Mouse (Mus musculus) left cerebral cortex, postnatal 36 days (tissue): ENCODE measurements around the gene Itih1. TPM values are rescaled to one million over a fixed set of nuclear protein-coding genes. Genes with fewer than 3 reads are reported as not detected.
A peak's percentile ranks its signal among the peaks of the same experiment; 100 is the strongest.

ENCODE experiments used
- DNase-seq, 2 experiments: peaks; one replicate each; pipeline ENCODE4 v3.0.0; 2021 to 2022; ENCODE audit warnings: low spot score in 2 of 2, mixed read lengths in 1 of 2
- intact Hi-C: fragments of 180-260 bp; cut with DNase I; formaldehyde crosslinking; loops from one replicate; pipeline ENCODE4 v1.15.1; 2025
- total RNA-seq, 2 experiments: library from RNA; stranded (reverse); gene quantifications; 2 replicates each; pipeline ENCODE4 v1.2.3; 2021

Itih1 gene
- total RNA-seq: not detected

- intact Hi-C loops: loop anchor here (2.0 kb wide), 1 partner anchor 62 kb away; no protein-coding TSS in a partner anchor
- DNase-seq: no peak
These were observed at the start of gene Itih1 for GRCm38 (mm10) chr14:30943038-30943437. Gene Itih1 (minus strand): TSS chr14:30943289.

DNA sequence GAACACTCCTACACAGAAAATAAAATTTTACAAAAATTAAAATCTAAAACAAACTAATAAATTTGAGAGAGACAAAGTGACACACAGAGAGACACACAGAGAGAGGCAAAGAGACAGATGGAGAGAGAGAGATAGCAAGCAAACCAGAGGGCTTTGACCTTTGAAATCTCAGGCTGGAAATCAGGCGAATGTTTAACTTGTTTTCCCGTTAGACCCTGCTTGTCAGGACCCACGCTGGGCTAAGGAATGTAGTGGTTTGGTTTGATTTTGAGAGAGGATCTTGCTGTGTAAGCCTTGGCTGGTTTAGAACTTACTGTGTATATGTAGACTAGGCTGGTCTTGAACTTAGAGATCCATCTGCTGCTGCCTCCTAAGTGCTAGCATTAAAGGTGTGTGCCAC is 33.1 kb upstream of the Itih1 start:
- intact Hi-C loops: no loop called here
- no peak for DNase-seq

DNA sequence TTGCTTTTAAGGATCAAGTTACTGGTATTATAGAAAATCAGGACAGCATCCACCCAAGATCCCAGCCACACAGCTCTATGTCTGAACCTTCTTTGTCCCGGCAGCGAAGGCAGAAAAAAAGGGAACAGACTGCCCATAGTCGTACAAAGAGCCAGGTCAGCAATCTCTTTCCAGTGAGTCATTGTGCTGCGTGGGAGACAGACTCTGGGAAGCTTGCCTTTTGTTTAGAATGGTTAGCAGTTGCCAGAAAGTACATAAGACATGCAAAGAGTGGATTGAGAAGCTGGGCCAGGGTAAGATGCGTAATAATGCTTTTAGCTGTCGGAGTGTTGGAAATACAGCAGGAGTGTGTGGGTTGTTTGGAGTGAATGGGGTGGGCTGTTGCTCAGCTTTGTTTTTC is 31.1 kb upstream of the Itih1 start:
- DNase-seq: peak; percentile 65 to 67
- intact Hi-C loops: no loop called here

GRCm38 (mm10) chr14:30960366-30960765 is 17.3 kb upstream of the Itih1 start:
- DNase-seq: no peak
- intact Hi-C loops: no loop called here

- no peak for DNase-seq
- intact Hi-C loops: no loop called here
These were observed 15.9 kb upstream of the Itih1 start for GRCm38 (mm10) chr14:30959031-30959430.

GRCm38 (mm10) chr14:30958517-30958916 is 15.4 kb upstream of the Itih1 start:
- intact Hi-C loops: no loop called here
- DNase-seq: no peak

- intact Hi-C loops: loop anchor here (2.0 kb wide), 2 partner anchors 50 to 84 kb away; partner anchors contain the start of genes Glt8d1 and Spcs1
- DNase-seq: peak; percentile 97 to 98
These were observed 8.2 kb upstream of the Itih1 start, which contains the start of gene Nek4 for GRCm38 (mm10) chr14:30951154-30951825. Gene Nek4 (plus strand): TSS chr14:30951377.

- intact Hi-C loops: loop anchor here (2.0 kb wide), 2 partner anchors 51 to 83 kb away; partner anchors contain the start of genes Glt8d1 and Spcs1
- DNase-seq: no peak
These were observed 6.9 kb upstream of the Itih1 start for GRCm38 (mm10) chr14:30949986-30950385.

DNA sequence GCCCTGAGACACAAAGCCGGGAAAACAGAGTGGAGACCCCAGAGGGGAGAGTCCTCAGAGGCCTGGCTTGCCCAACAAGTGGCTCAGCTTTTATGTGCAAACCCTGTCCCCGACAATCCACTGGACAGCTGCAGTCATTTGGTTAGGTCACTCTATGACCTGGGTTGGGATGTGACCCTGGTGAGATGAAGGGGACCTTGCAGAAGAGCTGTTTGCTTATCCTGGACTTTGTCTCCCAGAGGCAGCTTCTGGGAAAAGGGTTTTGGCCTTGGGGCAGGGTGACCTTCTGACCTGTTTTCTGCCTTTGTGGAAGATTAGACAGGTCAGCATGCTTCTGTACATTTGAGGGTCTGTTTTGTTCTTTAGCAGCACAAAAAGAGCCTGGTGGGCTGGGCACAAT is 1.7 kb upstream of the Itih1 start:
- intact Hi-C loops: no loop called here
- no peak for DNase-seq

- intact Hi-C loops: loop anchor here (2.0 kb wide), 1 partner anchor 63 kb away; no protein-coding TSS in a partner anchor
These were observed 978 bp upstream of the Itih1 start for GRCm38 (mm10) chr14:30943860-30944674.

DNA sequence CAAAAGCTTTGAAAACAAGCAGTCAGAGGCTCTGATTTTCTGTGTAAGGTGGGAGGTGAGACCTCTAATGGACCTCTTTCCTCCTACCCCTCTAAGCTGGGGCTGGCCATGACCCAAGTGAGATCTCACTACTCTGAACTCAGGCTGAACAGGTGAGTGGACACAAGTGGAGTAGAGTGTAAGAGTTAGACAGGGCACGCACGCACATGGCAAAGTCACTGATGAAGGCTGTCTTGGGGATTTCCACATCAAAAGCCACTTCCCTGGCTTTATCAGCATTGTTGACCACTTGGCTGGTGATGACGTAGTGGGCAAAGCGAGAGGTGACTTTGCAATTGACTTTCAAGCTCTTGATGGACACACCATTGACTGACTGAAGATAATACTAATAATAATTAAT is 835 bp downstream of the Itih1 start:
- no peak for DNase-seq
- intact Hi-C loops: loop anchor here (2.0 kb wide), 1 partner anchor 61 kb away; no protein-coding TSS in a partner anchor

More at GRCm38 (mm10) chr14:30943860-30944674, 978 bp upstream of the Itih1 start:
- peak; percentile 29 to 43 for DNase-seq

DNA sequence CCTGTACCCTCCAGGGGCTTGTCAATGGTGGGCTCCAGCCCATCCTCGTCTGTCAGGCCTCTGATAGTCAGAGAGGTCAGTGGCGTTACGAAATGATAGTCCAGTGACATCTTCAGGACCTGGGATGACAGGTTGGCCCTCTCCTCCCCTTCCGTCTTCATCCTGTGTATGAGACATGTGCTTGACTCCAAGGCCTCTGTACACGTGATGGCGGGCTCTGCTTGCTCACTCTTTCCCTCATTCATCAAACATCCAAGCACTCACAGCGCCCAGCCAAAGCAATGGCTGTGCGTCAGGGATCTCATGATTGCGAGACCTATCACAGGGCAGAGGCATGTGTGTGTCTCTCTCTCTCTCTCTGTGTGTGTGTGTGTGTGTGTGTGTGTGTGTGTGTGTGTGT is 9.7 kb downstream of the Itih1 start:
- DNase-seq: no peak
- intact Hi-C loops: no loop called here

- intact Hi-C loops: no loop called here
These were observed 12.7 kb downstream of the Itih1 start for GRCm38 (mm10) chr14:30930386-30930785.

DNA sequence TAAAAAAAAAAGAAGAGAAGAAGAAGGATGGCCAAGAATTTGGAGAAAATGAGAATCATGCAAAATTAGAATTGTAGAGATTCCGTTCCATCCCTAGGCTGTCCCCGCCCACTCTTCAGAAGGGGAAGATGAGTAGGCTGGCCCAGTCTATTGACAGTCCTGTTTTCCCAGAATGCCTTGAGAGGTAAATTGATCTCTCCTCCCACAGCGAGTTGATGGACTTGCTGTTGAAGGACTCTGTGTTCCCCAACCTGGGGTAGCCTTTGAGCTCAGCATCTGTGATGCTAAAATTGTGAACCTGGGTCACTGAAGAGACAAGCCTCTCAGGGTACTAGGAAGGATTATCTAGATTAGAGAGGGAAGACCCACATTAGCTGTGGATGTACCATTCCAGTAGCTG is 17.6 kb downstream of the Itih1 start:
- no peak for DNase-seq
- intact Hi-C loops: no loop called here

More at GRCm38 (mm10) chr14:30930386-30930785, 12.7 kb downstream of the Itih1 start:
- DNase-seq: no peak

GRCm38 (mm10) chr14:30923375-30924105 is 19.5 kb downstream of the Itih1 start, which contains the start of gene Itih3:
Gene Itih3 (minus strand): TSS chr14:30923760.
- DNase-seq: peak; percentile 16 to 18
- intact Hi-C loops: no loop called here

DNA sequence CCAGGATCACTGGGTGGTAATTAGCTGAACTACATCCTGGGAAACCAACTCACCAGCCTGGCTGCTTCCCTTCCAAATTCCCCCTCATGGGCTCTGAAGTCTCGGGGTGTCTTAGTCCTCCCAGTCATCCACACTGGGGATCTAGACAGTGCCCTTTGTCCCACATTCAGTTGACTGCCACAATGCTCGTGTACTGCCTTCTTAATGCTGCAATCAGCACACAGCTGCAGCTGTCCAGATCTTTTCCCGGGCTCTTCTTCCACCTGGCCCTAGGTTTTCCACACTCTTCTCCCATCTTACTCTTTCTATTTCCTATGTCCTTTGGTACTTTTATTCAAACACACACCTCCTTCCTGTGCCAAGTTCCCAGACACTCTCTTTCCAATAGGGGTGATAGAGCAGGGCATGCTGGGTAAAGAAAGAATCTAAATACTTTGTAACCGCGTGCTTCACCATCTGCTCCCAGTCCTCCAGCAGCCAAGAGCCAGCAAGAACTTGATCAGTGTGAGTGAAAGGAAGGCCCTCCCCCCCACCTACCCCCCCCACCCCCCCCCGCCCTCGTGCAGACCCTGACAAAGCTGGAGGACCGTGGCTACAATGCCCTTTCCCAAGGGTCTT is 20.9 kb downstream of the Itih1 start:
- intact Hi-C loops: no loop called here
- no peak for DNase-seq

DNA sequence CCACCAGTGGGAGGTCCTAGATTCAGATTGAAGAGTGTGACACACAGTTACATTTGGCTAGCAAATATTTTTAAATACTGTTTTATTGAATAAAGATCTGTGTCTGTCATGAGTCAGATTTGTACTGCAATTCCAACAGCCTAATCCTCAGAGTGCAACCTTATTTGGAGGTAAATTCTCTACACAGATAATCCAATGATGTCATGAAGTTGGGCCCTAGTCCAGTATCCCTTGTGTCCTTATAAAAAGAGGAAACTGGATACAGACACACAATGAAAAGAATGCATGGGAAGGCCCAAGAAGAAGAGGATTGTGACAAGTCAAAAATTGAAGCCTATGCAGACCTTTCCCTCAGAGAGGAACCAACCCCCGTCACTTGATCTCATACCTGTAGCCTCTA is 26.6 kb downstream of the Itih1 start:
- intact Hi-C loops: no loop called here
- no peak for DNase-seq

DNA sequence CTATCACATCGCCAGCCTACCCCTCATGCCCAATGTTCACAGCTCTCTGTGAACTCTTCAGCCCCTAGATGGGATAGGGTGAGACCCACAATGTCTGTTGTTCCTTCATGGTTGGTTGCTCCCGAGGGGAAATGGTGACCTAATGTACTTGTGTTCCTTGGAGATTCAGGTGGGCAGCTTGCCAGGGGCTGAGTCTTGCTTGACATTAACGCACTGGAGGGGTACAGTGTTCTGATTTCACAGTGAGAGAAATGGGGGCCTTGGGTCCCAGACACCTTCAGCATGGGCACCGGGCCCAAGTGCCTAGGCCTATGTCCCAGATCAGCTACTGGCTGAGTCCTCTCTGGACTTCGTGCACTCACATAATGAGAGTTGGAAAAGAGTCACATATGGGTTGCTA is 29.7 kb downstream of the Itih1 start:
- intact Hi-C loops: no loop called here
- no peak for DNase-seq

DNA sequence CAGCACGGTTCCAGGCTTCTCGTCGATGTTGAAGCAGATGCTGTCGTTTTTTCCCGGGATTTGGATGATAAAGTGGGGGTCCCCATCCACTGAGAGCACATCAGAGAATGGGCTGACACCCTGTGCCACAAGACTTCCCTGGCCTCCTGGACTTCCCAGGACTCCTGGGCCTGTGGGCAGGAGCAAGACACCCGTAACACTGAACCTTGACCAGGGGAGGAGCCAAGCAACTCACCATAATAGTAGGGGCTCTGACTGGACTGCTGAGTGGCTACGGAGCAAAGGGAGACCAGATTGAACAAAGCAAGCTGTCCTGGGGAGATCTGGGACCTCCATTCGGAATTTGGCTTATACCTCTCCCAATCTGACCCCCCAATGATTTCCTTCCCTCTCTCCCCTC is 30.4 kb downstream of the Itih1 start:
- DNase-seq: no peak
- intact Hi-C loops: no loop called here
